Mouse (Mus musculus): Measurements from ENCODE around the gene Ttll13. TPM values are rescaled to one million over a fixed set of nuclear protein-coding genes. Genes with fewer than 3 reads are reported as not detected.

Gene Ttll13
- polyA plus RNA-seq (2017; shearing (Covaris generic)), result 0.20 TPM

DNA sequence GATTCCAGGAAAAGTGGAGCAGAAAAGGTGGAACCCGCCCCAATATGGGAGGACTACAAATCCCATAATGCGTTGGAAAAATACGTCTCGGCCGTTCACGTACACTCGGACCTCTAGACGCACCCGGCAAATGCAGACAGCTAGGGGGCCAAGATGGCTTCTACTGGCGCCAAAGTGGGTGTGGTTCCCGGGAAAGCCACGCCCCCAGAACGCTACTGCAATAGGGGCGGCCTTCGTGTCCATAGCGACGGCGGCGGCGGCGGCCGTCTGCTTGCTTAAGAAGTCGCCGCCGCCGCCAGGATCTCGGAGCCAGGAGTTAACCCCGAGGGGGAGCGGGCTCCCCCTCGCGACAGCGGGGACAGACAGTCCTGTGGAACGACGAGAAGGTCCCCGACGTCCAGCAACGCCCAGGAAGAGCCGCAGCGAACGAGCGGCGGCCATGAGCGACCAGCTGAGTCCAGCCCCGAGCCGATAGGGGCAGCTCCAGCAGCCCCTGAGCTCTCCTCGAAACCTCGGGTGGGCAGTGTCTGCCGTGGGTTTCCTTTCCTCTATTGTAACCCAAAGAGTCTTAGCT lies at the start of gene Ttll13:
TSS of gene Ttll13 (plus strand) at position 229 of the 574 bp plus-strand sequence.

DNA sequence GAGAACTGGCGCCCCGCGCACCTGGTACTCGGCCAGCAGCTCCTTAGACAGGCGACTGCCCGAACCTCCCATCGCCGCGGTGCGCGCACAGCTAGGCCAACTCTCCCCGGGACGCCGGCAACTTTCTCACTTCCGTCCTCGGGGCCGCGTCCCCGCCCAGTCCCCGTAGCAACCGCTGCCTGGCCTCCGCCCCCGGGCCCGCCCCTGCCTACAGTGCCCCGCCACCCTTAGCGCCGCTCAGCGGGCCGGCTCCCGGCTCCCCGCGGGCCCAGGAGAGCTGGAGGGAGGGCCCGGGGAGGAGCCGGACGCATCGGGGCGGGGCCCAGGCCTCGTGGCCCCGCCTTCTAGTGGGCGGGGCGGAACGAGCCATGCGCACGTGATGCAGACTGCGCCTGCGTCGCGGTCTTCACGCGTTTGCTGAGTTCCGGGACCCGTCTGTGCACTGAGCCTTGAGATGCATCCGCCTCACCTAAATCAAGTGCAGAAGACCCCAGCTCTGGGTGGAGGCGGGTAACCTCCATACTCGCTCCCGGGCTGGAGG lies 13.6 kb upstream of the Ttll13 start, which contains the start of the genes Cib1 and Gdpgp1:
TSS of gene Cib1 (minus strand) at position 325 of the 541 bp plus-strand sequence.
TSS of gene Gdpgp1 (plus strand) at position 377 of the 541 bp plus-strand sequence.

DNA sequence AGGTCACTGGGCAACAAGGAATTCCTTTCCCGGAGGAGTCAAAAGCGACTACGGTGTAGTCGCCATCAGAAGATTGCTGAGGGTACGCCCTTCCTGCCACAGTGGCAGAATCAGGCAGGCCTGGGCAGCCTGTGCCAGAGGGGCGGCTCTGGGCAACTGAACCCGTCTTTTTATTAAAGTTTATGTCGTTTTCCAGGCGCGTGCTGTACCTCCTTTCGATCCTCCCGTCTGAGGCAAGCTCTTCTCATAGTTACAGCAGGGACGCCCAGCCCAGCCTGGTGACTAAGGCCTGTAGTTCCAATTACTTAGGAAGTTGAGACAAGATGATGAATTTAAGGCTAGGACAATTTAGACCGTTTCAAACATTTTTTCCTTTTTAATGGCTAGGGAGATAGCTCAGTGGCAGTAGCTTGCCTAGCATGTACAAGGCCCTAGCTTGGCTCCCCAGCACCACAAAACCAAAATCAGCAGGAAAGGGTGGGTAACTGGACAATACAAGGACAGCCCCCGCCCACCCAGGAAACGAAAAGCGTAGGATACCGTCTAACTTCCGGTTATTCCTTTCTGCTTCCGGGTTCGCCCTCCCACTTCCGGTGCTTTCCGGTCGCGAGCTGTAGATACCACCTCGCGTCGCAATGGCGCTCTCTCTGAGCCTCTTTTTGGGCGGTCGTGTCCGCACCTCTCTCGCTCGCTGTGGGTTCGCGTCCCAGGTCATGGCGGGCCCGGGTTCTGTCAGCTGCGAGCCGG lies 14.6 kb downstream of the Ttll13 start, which contains the start of gene Ngrn:
TSS of gene Ngrn (plus strand) at position 591 of the 747 bp plus-strand sequence.

DNA sequence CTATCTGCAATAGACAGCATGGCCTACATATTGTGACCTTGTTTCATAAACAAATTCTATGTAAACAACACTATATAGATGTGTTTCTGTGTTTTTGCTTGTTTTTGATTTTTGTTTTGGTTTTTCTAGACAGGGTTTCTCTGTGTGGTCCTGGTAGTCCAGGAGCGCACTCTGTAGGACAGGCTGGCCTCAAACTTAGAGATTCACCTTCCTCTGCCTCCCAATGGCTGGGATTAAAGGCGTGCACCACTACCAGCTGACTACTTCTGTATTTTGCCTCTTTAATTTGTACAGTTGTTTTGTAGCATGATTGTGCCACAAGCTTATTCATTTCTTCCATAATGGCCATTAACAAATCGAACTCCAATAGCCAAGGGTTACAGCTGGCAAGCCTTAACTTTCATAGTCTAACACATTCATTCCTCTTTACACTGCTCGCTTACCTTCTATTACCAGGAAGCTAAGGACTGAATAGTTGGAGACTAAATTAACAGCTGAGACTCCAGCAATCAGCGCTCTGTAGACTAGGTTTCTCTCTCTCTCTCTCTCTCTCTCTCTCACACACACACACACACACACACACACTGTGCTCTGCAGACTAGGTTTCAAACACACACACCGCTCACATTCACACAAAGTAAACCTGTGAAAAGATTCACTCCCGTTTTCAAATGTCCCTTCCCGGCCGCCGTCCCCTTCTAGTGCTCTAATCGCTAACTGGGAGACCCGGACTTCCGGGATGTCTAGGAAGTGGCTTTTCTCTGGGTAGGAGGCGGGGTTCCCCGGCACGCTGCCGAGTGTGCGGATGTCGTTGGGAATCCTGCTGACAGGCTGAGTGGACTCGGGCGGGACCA lies 22.9 kb downstream of the Ttll13 start, which contains the start of gene Vps33b:
TSS of gene Vps33b (plus strand) at position 753 of the 854 bp plus-strand sequence.

DNA sequence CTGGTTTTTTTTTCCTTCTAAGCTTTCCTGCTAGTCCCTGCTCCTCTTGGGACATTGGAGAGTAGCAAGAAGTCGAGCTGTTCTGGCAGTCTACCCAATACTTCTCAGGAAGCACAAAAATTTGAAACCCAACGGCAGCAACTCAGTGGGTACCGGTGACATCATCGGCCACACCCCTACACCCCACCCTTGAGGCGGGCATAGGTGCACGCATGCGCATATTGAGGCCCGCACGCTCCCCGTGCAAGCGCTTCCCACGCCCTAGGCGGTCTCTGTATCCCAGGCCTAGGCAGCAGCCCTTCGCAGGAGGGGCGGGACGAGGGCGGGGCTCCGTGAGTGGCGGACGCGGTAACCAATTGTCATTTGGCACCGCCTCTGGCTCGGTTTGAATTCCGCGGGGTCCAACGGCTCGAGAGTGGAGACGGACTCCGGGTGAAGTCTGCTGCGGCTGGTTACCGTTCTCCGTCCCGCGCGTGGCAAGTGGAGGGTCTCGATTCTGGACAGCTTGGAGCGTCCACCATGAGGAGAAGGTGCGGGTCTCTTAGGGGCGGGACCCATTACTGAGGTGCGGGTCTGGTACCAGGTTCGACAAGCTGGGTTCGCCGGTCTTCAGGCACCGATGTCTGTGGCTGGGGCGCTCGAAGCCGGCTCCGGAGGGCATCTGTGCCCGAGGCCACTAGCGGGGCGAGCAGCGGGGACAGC lies 48.0 kb downstream of the Ttll13 start, which contains the start of gene Prc1:
TSS of gene Prc1 (plus strand) at position 389 of the 702 bp plus-strand sequence.

Other genes starting within 250 kb of the Ttll13 start
- gene Zfp710, start 221.6 kb upstream of the Ttll13 start, polyA plus RNA-seq (2017; shearing (Covaris generic)), result 18.2 TPM
- 103 TPM for gene Idh2, start 131.0 kb upstream of the Ttll13 start, polyA plus RNA-seq (2017; shearing (Covaris generic))
- gene Sema4b, start 59.5 kb upstream of the Ttll13 start, polyA plus RNA-seq (2017; shearing (Covaris generic)), result 5.6 TPM
- 70.5 TPM for gene Cib1, start 13.6 kb upstream of the Ttll13 start, polyA plus RNA-seq (2017; shearing (Covaris generic))
- gene Gdpgp1, start 13.5 kb upstream of the Ttll13 start, polyA plus RNA-seq (2017; shearing (Covaris generic)), result 5.2 TPM
- gene Ngrn, start 14.8 kb downstream of the Ttll13 start, polyA plus RNA-seq (2017; shearing (Covaris generic)), result 32.5 TPM
- 39.3 TPM for gene Vps33b, start 23.3 kb downstream of the Ttll13 start, polyA plus RNA-seq (2017; shearing (Covaris generic))
- 2.4 TPM for gene Prc1, start 48.1 kb downstream of the Ttll13 start, polyA plus RNA-seq (2017; shearing (Covaris generic))
- 32.9 TPM for gene Rccd1, start 78.1 kb downstream of the Ttll13 start, polyA plus RNA-seq (2017; shearing (Covaris generic))
- 195 TPM for gene Unc45a, start 94.6 kb downstream of the Ttll13 start, polyA plus RNA-seq (2017; shearing (Covaris generic))
- gene Hddc3, start 96.7 kb downstream of the Ttll13 start, polyA plus RNA-seq (2017; shearing (Covaris generic)), result 3.9 TPM
- gene Man2a2, start 125.0 kb downstream of the Ttll13 start, polyA plus RNA-seq (2017; shearing (Covaris generic)), result 105 TPM
- gene Fes, start 141.6 kb downstream of the Ttll13 start, polyA plus RNA-seq (2017; shearing (Covaris generic)), result not detected
- gene Furin, start 159.1 kb downstream of the Ttll13 start, polyA plus RNA-seq (2017; shearing (Covaris generic)), result 71.7 TPM